Mouse (Mus musculus): ENCODE data around the gene Scaper. TPM values are rescaled to one million over a fixed set of nuclear protein-coding genes. Genes with fewer than 3 reads are reported as not detected.

The Scaper gene
- polyA plus RNA-seq, 1 experiment from 2014 or later = 9.5 TPM

GRCm38 (mm10) chr9:55525716-55526115 lies 412.2 kb downstream of the Scaper start:
- H3K4me1 ChIP-seq = no peaks in the 10 kb centered on the region
- no peaks in the 10 kb centered on the region for H3K27me3 ChIP-seq
- ATAC-seq (replicated peaks; ENCODE audit: low FRiP score) = no peak
- 46% methylated on average over 4 of the region's 4 CpGs for WGBS
- no peaks in the 10 kb centered on the region for H3K9me3 ChIP-seq (replicated peaks)
- H3K4me3 ChIP-seq (replicated peaks) = no peak overlapping the region
- H3K9ac ChIP-seq = no peak overlapping the region
- H3K4me2 ChIP-seq = no peak overlapping the region
- no peaks in the 10 kb centered on the region for H3K36me3 ChIP-seq
- no peak overlapping the region for H3K27ac ChIP-seq

- Histone ChIP-seq H3K4me3 (replicated peaks) (peak within 1 kb of the TSS; percentile 86), H3K4me1 (peaks cover 11% of the 10 kb centered on the region), H3K9ac (peak within 1 kb of the TSS; percentile 91), H3K4me2 (peak within 1 kb of the TSS; percentile 88), H3K9me3 (replicated peaks) (no peaks in the 10 kb centered on the region), H3K27ac (peak within 1 kb of the TSS; percentile 95), H3K36me3 (no peaks in the 10 kb centered on the region), H3K27me3 (peaks cover 27% of the 10 kb centered on the region)
- WGBS = under 1% methylated on average over 47 of the region's 47 CpGs
- peak; percentile 100 for ATAC-seq (replicated peaks; ENCODE audit: low FRiP score)
These were observed 425.8 kb downstream of the Scaper start, which contains the start of gene Etfa for GRCm38 (mm10) chr9:55512027-55512543. TSS of gene Etfa (minus strand) at chr9:55512243.

GRCm38 (mm10) chr9:55511521-55511993 lies 426.4 kb downstream of the Scaper start:
- H3K36me3 ChIP-seq = no peaks in the 10 kb centered on the region
- ATAC-seq (replicated peaks; ENCODE audit: low FRiP score) = peak; percentile 85
- under 1% methylated on average over 29 of the region's 32 CpGs for WGBS
- peaks cover 11% of the 10 kb centered on the region for H3K4me1 ChIP-seq
- peaks cover 27% of the 10 kb centered on the region for H3K27me3 ChIP-seq
- H3K4me3 ChIP-seq (replicated peaks) = peak overlapping the region; percentile 86
- no peaks in the 10 kb centered on the region for H3K9me3 ChIP-seq (replicated peaks)
- H3K9ac ChIP-seq = peak overlapping the region; percentile 91
- H3K27ac ChIP-seq = peak overlapping the region; percentile 95
- H3K4me2 ChIP-seq = peak overlapping the region; percentile 88

GRCm38 (mm10) chr9:55510651-55511235 lies 427.2 kb downstream of the Scaper start:
- Histone ChIP-seq H3K9ac (peak overlapping the region; percentile 91), H3K27ac (no peak overlapping the region), H3K9me3 (replicated peaks) (no peaks in the 10 kb centered on the region), H3K4me3 (replicated peaks) (peak overlapping the region; percentile 86), H3K4me1 (peaks cover 11% of the 10 kb centered on the region), H3K36me3 (no peaks in the 10 kb centered on the region), H3K27me3 (peaks cover 27% of the 10 kb centered on the region), H3K4me2 (peak overlapping the region; percentile 88)
- 80% methylated on average over 10 of the region's 10 CpGs for WGBS
- no peak for ATAC-seq (replicated peaks; ENCODE audit: low FRiP score)

- WGBS = 78% methylated on average over 1 of the region's 1 CpGs
- Histone ChIP-seq H3K9ac (no peak overlapping the region), H3K4me1 (peaks cover 11% of the 10 kb centered on the region), H3K36me3 (no peaks in the 10 kb centered on the region), H3K27me3 (peaks cover 21% of the 10 kb centered on the region), H3K4me3 (replicated peaks) (no peak overlapping the region), H3K9me3 (replicated peaks) (no peaks in the 10 kb centered on the region), H3K4me2 (no peak overlapping the region), H3K27ac (no peak overlapping the region)
- no peak for ATAC-seq (replicated peaks; ENCODE audit: low FRiP score)
These were observed 428.2 kb downstream of the Scaper start for GRCm38 (mm10) chr9:55509731-55510130.

DNA sequence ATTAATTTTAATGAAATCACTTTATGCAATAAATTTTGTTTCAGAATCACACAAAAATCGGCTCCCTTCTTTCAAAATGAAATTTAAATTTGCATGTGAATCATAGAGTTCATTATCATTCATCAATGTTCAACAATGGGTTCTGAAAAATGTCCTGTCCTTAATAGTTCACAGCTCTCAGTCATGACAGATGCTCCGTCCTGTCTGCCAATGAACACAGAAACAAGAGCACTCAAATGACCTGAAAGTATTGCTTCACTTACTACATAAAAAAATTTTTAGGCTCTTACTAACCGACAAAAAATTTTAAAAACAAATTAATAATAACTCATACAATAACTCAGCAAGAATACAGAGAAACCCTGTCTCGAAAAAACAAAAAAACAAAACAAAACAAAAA lies 429.2 kb downstream of the Scaper start:
- Histone ChIP-seq H3K4me3 (replicated peaks) (no peak overlapping the region), H3K4me2 (no peak overlapping the region), H3K27me3 (peaks cover 11% of the 10 kb centered on the region), H3K36me3 (no peaks in the 10 kb centered on the region), H3K27ac (no peak overlapping the region), H3K9me3 (replicated peaks) (no peaks in the 10 kb centered on the region), H3K9ac (no peak overlapping the region), H3K4me1 (peaks cover 11% of the 10 kb centered on the region)
- no peak for ATAC-seq (replicated peaks; ENCODE audit: low FRiP score)
- 87% methylated on average over 4 of the region's 4 CpGs for WGBS

GRCm38 (mm10) chr9:55507922-55508321 lies 430.0 kb downstream of the Scaper start:
- Histone ChIP-seq H3K36me3 (no peaks in the 10 kb centered on the region), H3K9me3 (replicated peaks) (no peaks in the 10 kb centered on the region), H3K27ac (no peak overlapping the region), H3K4me1 (peaks cover 11% of the 10 kb centered on the region), H3K9ac (no peak overlapping the region), H3K4me2 (no peak overlapping the region), H3K4me3 (replicated peaks) (no peak overlapping the region), H3K27me3 (peaks cover 3% of the 10 kb centered on the region; the same call in 1 of the 2 replicates)
- no peak for ATAC-seq (replicated peaks; ENCODE audit: low FRiP score)
- WGBS = 87% methylated on average over 3 of the region's 3 CpGs

Other genes with a start within 250 kb of the Scaper start
- gene 4930563M21Rik, start 72.4 kb upstream of the Scaper start, polyA plus RNA-seq (2015; fragmentation: Nextera tagmentation; extraction: Ambion mirVana) = not detected in 2 replicates
- gene Rcn2, start 103.7 kb upstream of the Scaper start, polyA plus RNA-seq (2015; fragmentation: Nextera tagmentation; extraction: Ambion mirVana) = 246 and 252 TPM in 2 replicates
- 1.1 and 1.4 TPM in 2 replicates for gene Pstpip1, start 151.8 kb upstream of the Scaper start, polyA plus RNA-seq (2015; fragmentation: Nextera tagmentation; extraction: Ambion mirVana)
- gene Tspan3, start 227.4 kb upstream of the Scaper start, polyA plus RNA-seq (2015; fragmentation: Nextera tagmentation; extraction: Ambion mirVana) = 480 and 483 TPM in 2 replicates

Data from kidney, embryonic 15.5 days (tissue).